Mouse (Mus musculus) lung, postnatal 36 days (tissue): ENCODE results near the gene Mtm1.
"Not testable (repeated sequence)": the region's sequence is repeated elsewhere in the genome, so short reads cannot be mapped to it uniquely, and the experiment has no call there.

Experiments used
- DNase-seq: peaks from one replicate; pipeline ENCODE4 v3.0.0; 2022; ENCODE audit warnings: mixed read lengths

Mtm1 gene

DNA sequence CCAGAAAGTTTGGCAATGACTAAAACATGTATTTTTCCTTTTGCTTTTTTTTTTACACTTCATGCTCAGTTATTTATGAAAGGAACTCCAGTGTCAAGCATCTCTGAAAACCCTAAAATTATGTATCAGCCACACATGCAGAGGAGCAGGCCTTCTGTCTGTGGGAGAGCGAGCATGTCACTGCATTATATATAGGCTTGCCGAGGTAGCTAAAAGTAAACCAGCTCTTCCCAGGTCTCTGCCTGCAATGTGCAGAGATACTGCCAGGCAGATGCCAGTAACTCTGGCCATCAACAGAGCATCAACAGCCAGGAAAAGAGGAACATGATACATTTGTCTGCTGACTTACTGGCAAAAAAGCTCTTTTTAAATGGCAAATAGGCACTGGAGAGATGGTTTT, 83.6 kb downstream of the Mtm1 start:
- DNase-seq, result no peak

DNA sequence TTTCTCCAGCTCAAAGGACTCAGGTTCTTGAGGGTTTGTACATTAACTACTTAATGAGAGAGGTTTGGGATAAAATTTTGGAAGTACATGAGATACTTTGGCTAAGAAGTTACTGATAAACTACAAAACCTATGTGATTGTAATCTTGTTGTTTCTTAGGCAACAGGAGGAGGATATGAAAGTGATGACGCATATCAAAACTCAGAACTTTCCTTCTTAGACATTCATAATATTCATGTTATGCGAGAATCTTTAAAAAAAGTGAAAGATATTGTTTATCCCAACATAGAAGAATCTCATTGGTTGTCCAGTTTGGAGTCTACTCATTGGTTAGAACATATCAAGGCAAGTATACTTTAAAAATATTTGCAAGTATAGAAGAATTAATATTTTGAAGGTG, 85.4 kb downstream of the Mtm1 start:
- DNase-seq, result no peak

DNA sequence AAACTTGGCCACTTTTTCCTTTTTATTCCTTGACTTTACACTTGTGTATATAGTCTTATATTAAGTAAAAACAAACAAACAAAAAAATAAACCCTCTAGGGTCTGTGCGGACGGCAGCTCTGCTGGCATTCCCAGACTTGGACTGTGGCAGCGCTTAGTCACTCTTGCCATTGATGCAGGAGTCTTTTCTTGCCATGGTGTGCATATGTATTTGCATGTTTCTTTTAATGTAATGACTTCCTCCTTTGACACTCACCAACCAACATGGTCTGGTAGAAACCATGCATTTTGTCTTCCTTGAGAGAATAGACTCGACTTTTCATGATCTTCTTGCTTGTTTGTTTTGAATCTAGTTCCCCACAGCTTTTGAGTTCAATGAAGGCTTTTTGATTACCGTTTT, 91.6 kb downstream of the Mtm1 start:
- DNase-seq, result no peak

- peak; percentile 72 for DNase-seq
Measured at GRCm38 (mm10) chrX:71311229-71311628, 100.7 kb downstream of the Mtm1 start.

DNA sequence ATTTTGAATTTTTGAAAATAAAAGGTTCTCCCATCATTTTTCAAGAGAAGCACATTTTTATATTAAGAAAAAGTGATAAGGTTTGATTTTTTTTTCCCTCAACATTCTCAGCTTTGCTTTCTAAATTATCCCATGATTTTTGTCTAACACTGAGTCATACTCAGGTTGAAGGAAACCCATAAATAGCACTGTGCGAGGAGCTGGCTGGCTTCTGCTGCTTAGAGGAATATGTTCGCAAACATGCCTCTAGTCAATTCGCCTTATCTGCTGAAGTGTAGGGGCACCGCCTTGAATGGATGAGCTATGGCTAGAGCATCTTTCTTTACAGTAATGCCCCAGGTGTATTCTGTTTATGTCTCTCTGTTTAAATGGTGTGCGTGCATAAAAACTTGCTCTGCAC, 103.8 kb downstream of the Mtm1 start:
- DNase-seq, result no peak

DNA sequence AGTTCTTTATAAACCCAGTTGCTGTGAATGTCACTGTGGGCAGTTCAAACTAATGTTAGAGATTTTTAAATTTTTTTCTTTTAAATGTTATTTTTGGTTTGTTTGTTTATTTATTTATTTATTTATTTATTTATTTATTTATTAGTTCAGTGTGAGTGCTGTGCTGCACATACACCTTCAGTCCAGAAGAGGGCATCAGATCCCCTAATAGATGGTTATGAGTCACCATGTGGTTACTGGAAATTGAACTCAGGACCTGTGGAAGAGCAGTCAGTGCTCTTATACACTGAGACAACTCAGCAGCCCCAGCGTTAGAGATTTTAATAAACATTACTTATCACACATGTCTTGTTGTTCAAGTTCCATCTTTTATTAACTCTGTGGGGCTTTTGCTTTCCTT, 141.5 kb downstream of the Mtm1 start:
- peak; percentile 8 for DNase-seq

DNA sequence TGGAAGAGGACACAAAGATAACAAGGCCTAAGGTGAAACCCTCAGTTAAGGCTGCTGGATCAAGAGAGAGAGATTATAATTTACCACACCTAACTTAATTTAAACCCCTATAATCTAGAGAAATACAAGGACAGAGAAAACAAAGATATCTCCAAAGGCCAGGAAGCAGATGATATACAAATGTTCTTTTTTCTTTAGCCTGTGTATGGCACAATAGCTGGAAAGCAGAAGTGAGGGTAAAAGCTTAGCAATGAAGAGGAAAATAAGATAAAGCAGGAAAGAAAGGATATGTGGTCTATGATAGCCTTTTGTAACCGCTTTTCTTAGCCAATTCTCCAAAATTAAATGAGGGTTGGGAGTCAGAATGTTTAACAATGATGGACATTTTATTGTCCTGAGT, 144.8 kb downstream of the Mtm1 start:
- no peak for DNase-seq

- DNase-seq, result not testable (repeated sequence)
Measured at GRCm38 (mm10) chrX:71361793-71362192, 151.2 kb downstream of the Mtm1 start.

DNA sequence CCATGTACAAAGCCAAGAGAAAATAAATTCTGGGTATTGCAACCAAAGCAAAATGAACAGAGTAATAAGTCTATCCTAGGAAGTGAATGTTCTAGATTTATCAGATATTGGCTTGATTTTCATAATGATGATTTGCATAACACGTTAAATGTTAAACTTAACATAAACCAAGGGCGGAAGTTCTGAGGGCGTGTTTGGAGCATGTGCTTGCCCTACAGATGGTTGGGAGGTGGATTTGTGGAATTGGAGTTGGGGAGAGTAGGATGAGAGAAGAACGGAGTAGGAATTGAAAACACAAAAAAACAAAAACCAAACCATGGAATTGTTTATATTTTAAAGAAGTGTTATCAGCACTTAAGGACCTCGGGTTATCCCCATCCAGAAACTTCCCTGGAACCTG, 153.5 kb downstream of the Mtm1 start:
- DNase-seq, result no peak

DNA sequence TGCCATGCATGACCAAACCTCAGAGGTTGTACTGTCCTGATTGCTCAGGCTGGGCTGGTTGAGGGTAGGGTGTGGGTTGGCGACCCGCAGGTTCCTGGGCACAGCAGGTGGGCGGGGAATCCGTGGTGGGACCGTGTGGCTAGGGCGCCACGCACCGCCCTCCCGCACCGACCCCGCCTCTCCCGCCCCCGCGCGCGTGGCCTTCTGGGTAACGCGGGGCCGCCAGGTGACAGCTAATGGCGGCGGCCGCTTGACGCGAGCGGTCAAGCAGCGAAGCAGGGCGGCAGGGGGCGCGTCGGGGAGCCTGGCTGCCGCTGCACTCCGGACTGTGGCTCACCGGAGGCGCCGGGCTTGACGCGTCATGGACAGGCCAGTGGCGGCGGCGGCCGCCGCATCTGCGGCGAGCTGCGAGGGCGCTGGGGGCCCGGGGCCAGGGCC, 154.0 kb downstream of the Mtm1 start, which contains the start of gene Mtmr1:
Gene Mtmr1 (plus strand): TSS at position 207 of the 438 bp plus-strand sequence.
- peak; percentile 86 for DNase-seq

DNA sequence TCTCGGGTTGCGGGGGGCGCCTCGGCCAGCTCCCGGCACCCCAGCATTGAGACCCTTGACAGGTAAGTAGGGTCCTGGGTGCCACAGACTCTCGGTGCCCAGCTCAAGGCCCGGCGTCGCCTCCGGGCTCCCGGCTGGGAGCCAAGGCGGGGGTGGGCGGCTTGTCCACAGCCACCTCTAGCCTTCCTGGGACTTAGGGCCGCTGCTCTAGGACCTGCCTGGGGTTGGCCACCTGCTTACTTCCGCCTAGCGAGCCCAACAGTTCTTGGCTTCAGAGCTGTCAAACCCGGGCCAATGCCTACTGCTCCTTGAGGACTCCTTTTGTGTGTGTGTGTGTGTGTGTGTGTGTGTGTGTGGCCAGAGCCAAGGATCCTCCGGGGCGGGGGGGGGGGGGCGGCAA, 154.4 kb downstream of the Mtm1 start:
- peak; percentile 27 for DNase-seq
